Mouse (Mus musculus): Measurements from ENCODE around the gene St6galnac3. TPM values are rescaled to one million over a fixed set of nuclear protein-coding genes. Genes with fewer than 3 reads are reported as not detected.

St6galnac3 gene
- polyA plus RNA-seq, 1 experiment from 2014 or later = 23.2 TPM

DNA sequence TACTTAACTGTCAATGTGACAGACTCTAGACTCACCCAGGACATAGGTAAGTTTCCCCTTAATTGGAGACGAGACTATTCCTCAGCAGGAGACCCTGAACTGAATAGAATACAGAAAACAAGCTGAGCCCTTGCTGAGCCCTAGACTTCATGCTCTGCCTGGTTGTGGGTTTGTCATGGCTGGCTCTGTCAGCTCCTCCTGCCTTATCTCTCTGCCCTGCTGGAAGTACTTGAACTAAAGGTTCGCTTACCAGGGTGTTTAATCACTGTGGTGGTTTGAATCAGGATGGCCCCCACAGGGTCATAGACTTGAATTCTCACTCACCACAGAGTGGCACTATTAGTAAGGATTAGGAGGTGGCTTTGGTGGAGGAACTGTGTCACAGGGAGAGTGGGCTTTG lies 125.8 kb downstream of the St6galnac3 start:
- no peak overlapping the region for H3K4me3 ChIP-seq (ENCODE audit: low read length)
- H3K36me3 ChIP-seq (ENCODE audit: control insufficient read depth, insufficient read depth, low read length) = no peaks in the 10 kb centered on the region
- no peaks in the 10 kb centered on the region for H3K27me3 ChIP-seq (replicated peaks; ENCODE audit: control insufficient read depth, insufficient read depth, low read length)
- H3K27ac ChIP-seq (ENCODE audit: low read depth, low read length) = no peak overlapping the region
- H3K4me2 ChIP-seq (ENCODE audit: low read length) = no peak overlapping the region
- 56% methylated on average over 2 of the region's 2 CpGs for WGBS
- no peak overlapping the region for H3K9ac ChIP-seq (ENCODE audit: low read depth, low read length)
- H3K9me3 ChIP-seq (ENCODE audit: control insufficient read depth, low read length) = no peaks in the 10 kb centered on the region
- H3K4me1 ChIP-seq (ENCODE audit: control insufficient read depth, insufficient read depth, low read depth, low read length) = no peaks in the 10 kb centered on the region; the same call in 1 of the 2 replicates
- ATAC-seq = no peak

DNA sequence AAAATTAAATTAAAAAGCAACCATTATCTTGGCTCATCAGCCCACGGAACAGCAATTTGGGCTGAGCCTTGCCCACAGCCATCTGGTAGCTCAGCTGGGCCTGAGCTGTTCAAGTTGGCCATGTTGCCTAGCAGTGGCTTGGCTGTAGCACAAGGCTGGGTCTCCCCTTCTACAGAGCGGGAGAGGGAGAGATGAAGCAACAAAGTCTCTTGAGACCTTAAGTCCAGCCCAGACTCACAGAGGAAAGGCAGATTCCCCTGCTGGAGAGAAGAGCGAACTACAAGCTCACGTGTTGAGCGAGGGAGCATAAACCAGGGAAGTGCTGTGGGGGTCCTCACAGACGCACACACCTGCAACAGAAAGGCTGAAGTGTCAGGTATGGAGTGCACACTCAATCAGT lies 126.3 kb downstream of the St6galnac3 start:
- Histone ChIP-seq H3K4me2 (ENCODE audit: low read length) (no peak overlapping the region), H3K27me3 (replicated peaks; ENCODE audit: control insufficient read depth, insufficient read depth, low read length) (no peaks in the 10 kb centered on the region), H3K9me3 (ENCODE audit: control insufficient read depth, low read length) (no peaks in the 10 kb centered on the region), H3K27ac (ENCODE audit: low read depth, low read length) (no peak overlapping the region), H3K4me1 (ENCODE audit: control insufficient read depth, insufficient read depth, low read depth, low read length) (no peaks in the 10 kb centered on the region; the same call in 1 of the 2 replicates), H3K9ac (ENCODE audit: low read depth, low read length) (no peak overlapping the region), H3K4me3 (ENCODE audit: low read length) (no peak overlapping the region), H3K36me3 (ENCODE audit: control insufficient read depth, insufficient read depth, low read length) (no peaks in the 10 kb centered on the region)
- peak; percentile 75 for ATAC-seq
- WGBS = 85% methylated on average over 6 of the region's 6 CpGs

DNA sequence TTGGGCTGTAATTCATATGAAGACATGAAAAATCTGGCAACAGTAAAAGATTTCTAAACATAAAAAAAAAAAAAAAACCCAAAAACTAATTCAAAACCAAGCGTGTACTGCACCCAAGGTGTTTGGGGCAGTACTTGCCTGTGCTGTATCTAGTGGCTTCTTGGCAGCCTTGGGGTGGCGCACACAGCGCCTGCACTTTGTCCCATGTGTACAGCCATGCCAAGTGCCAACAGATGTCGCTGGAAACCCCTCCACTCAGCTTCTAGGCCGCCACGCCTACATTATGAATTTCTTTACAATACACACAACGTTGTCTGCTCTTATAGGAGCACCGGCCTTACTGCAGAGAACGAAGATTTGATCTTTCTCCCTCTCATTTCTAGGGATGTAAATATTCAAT lies 130.4 kb downstream of the St6galnac3 start:
- ATAC-seq = no peak
- Histone ChIP-seq H3K27ac (ENCODE audit: low read depth, low read length) (no peak overlapping the region), H3K9ac (ENCODE audit: low read depth, low read length) (no peak overlapping the region), H3K4me1 (ENCODE audit: control insufficient read depth, insufficient read depth, low read depth, low read length) (no peaks in the 10 kb centered on the region; the same call in 1 of the 2 replicates), H3K4me3 (ENCODE audit: low read length) (no peak overlapping the region), H3K4me2 (ENCODE audit: low read length) (no peak overlapping the region), H3K36me3 (ENCODE audit: control insufficient read depth, insufficient read depth, low read length) (no peaks in the 10 kb centered on the region), H3K9me3 (ENCODE audit: control insufficient read depth, low read length) (no peaks in the 10 kb centered on the region), H3K27me3 (replicated peaks; ENCODE audit: control insufficient read depth, insufficient read depth, low read length) (no peaks in the 10 kb centered on the region)
- WGBS = 61% methylated on average over 9 of the region's 9 CpGs

DNA sequence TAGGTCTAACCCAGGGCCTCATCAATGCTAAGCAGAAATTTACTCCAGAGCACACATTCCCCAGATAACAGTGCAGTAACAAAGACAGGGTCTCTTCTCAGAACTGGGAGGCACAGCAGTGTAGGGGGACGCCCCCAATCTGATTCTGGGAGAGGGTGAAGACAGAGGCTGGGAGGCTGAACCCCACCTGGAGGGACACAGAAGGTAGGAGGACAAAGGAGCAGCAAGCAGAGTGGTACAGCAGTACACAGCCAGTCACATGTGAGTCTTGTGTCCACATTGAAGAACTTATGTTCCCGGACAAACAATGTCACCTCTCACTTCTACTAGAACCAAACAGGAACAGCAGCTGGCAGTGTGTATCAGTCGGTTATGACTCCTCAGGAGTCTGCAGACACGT lies 131.0 kb downstream of the St6galnac3 start:
- WGBS = 76% methylated on average over 4 of the region's 4 CpGs

DNA sequence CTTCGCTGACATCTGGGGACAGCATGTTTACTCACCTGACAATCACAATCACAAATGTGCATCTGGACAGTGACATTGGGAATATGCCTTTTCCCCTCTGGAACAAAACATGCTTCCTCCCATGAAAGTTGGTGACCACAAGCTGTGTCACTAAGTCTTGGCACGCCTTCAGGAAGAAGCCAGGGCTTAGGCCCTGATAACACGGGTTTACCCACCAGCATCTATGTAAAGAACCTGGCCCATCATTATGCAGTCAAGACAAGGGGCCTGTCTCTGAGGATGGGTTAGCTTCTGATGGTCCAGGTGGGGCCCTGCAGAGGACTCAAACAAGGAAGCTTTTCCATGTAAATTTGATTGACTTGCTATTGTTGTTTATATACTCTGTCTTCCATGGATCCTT lies 131.9 kb downstream of the St6galnac3 start:
- H3K27ac ChIP-seq (ENCODE audit: low read depth, low read length) = no peak overlapping the region
- ATAC-seq = no peak
- no peak overlapping the region for H3K4me3 ChIP-seq (ENCODE audit: low read length)
- H3K27me3 ChIP-seq (replicated peaks; ENCODE audit: control insufficient read depth, insufficient read depth, low read length) = no peaks in the 10 kb centered on the region
- WGBS = 72% methylated on average over 3 of the region's 3 CpGs
- H3K9me3 ChIP-seq (ENCODE audit: control insufficient read depth, low read length) = no peaks in the 10 kb centered on the region
- H3K4me2 ChIP-seq (ENCODE audit: low read length) = no peak overlapping the region
- H3K9ac ChIP-seq (ENCODE audit: low read depth, low read length) = no peak overlapping the region
- no peaks in the 10 kb centered on the region for H3K36me3 ChIP-seq (ENCODE audit: control insufficient read depth, insufficient read depth, low read length)
- no peaks in the 10 kb centered on the region; the same call in 1 of the 2 replicates for H3K4me1 ChIP-seq (ENCODE audit: control insufficient read depth, insufficient read depth, low read depth, low read length)

More for the DNA sequence above, 131.0 kb downstream of the St6galnac3 start:
- H3K4me3 ChIP-seq (ENCODE audit: low read length) = no peak overlapping the region
- H3K4me2 ChIP-seq (ENCODE audit: low read length) = no peak overlapping the region
- H3K27ac ChIP-seq (ENCODE audit: low read depth, low read length) = no peak overlapping the region
- H3K4me1 ChIP-seq (ENCODE audit: control insufficient read depth, insufficient read depth, low read depth, low read length) = no peaks in the 10 kb centered on the region; the same call in 1 of the 2 replicates
- H3K27me3 ChIP-seq (replicated peaks; ENCODE audit: control insufficient read depth, insufficient read depth, low read length) = no peaks in the 10 kb centered on the region
- ATAC-seq = no peak
- H3K9me3 ChIP-seq (ENCODE audit: control insufficient read depth, low read length) = no peaks in the 10 kb centered on the region
- H3K36me3 ChIP-seq (ENCODE audit: control insufficient read depth, insufficient read depth, low read length) = no peaks in the 10 kb centered on the region
- no peak overlapping the region for H3K9ac ChIP-seq (ENCODE audit: low read depth, low read length)

DNA sequence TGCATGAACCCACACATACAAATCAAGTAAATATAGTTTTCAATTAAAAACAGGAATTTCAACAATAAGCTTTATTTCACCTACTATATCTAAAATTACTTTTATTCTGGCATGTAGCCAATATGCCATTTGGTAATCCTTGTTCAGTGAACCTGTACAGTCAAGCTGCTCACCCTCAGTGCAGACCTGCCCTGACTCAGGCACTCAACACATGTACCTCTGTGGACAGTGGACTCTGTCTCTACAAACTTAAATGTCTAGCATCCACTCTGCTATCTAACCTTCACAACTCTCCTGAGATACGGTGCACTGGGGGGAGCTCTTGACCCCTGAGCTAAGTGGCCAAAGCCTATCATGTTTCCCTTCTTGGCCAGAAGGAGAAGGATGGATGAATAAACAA lies 137.4 kb downstream of the St6galnac3 start:
- ATAC-seq = no peak
- Histone ChIP-seq H3K36me3 (ENCODE audit: control insufficient read depth, insufficient read depth, low read length) (no peaks in the 10 kb centered on the region), H3K4me2 (ENCODE audit: low read length) (no peak overlapping the region), H3K9me3 (ENCODE audit: control insufficient read depth, low read length) (no peaks in the 10 kb centered on the region), H3K4me3 (ENCODE audit: low read length) (no peak overlapping the region), H3K4me1 (ENCODE audit: control insufficient read depth, insufficient read depth, low read depth, low read length) (no peaks in the 10 kb centered on the region), H3K9ac (ENCODE audit: low read depth, low read length) (no peak overlapping the region), H3K27ac (ENCODE audit: low read depth, low read length) (no peak overlapping the region), H3K27me3 (replicated peaks; ENCODE audit: control insufficient read depth, insufficient read depth, low read length) (no peaks in the 10 kb centered on the region)
- 84% methylated on average over 1 of the region's 1 CpGs for WGBS

DNA sequence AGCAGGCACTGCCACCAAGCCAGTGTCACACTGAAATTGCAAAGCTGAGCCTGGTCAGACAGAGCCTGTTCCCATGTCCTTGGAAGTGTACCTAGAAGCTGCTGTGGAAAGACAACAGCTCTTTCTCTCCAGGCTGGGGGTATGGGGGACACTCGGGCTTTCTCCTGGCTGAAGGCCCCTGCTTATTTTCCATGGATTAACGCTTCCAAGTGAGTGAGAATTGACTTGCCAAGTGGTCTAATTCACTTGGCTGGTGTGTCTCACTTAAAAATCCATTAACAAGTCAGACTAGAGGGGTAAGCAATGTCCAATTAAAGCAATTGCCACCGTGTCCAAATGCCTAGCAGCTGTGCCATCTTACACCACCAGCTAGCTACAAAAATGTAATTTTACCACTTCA lies 140.1 kb downstream of the St6galnac3 start:
- Histone ChIP-seq H3K9ac (ENCODE audit: low read depth, low read length) (no peak overlapping the region), H3K27ac (ENCODE audit: low read depth, low read length) (no peak overlapping the region), H3K4me1 (ENCODE audit: control insufficient read depth, insufficient read depth, low read depth, low read length) (no peaks in the 10 kb centered on the region; the same call in 1 of the 2 replicates), H3K4me3 (ENCODE audit: low read length) (no peak overlapping the region), H3K9me3 (ENCODE audit: control insufficient read depth, low read length) (no peaks in the 10 kb centered on the region), H3K27me3 (replicated peaks; ENCODE audit: control insufficient read depth, insufficient read depth, low read length) (no peaks in the 10 kb centered on the region), H3K4me2 (ENCODE audit: low read length) (no peak overlapping the region), H3K36me3 (ENCODE audit: control insufficient read depth, insufficient read depth, low read length) (no peaks in the 10 kb centered on the region)
- ATAC-seq = peak; percentile 73
- WGBS = 43% methylated on average over 3 of the region's 3 CpGs

DNA sequence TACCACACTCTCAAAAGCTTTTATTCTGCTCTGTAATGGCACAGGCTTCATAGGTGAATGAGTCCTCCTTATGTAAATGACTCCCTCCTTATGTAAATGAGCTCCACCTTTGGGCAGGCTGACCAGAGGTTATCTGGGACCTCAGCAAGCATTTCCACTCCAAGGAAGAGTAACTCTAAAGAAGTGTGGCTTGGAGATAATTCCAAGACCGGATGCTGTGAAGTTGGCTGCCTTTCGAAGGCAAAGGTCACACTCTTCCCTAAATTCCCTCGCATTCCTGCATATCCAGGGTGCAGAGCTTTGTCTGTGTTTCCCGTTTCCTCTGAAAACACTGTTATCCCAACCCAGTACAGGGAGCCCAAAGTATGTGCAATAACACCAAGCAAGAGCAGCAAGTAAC lies 142.9 kb downstream of the St6galnac3 start:
- no peak overlapping the region for H3K4me2 ChIP-seq (ENCODE audit: low read length)
- no peaks in the 10 kb centered on the region; the same call in 1 of the 2 replicates for H3K4me1 ChIP-seq (ENCODE audit: control insufficient read depth, insufficient read depth, low read depth, low read length)
- no peaks in the 10 kb centered on the region for H3K27me3 ChIP-seq (replicated peaks; ENCODE audit: control insufficient read depth, insufficient read depth, low read length)
- no peak for ATAC-seq
- H3K9ac ChIP-seq (ENCODE audit: low read depth, low read length) = no peak overlapping the region
- WGBS = 64% methylated on average over 4 of the region's 4 CpGs
- H3K36me3 ChIP-seq (ENCODE audit: control insufficient read depth, insufficient read depth, low read length) = no peaks in the 10 kb centered on the region
- H3K9me3 ChIP-seq (ENCODE audit: control insufficient read depth, low read length) = no peaks in the 10 kb centered on the region
- H3K27ac ChIP-seq (ENCODE audit: low read depth, low read length) = no peak overlapping the region
- no peak overlapping the region for H3K4me3 ChIP-seq (ENCODE audit: low read length)

DNA sequence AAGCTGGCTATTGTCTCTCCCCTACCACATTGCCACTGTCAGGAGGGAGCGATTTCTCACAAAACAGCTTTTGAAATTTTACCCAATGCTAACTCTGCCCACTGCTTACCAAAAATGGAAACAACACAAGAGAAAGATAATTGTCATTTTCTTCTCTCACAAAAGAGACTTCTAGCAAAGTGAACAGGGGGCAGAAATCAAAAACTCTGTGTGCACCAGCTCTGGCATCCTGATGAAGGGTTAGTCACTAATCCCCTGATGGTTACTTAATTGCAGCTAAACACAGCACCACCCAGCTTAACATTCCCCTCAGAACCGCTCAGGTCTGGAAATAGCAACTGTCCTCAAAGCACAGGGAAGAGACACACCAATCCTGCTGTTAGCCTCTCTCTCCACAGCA lies 144.3 kb downstream of the St6galnac3 start:
- Histone ChIP-seq H3K36me3 (ENCODE audit: control insufficient read depth, insufficient read depth, low read length) (no peaks in the 10 kb centered on the region), H3K4me3 (ENCODE audit: low read length) (no peak overlapping the region), H3K9me3 (ENCODE audit: control insufficient read depth, low read length) (no peaks in the 10 kb centered on the region), H3K4me1 (ENCODE audit: control insufficient read depth, insufficient read depth, low read depth, low read length) (no peaks in the 10 kb centered on the region; the same call in 1 of the 2 replicates), H3K9ac (ENCODE audit: low read depth, low read length) (no peak overlapping the region), H3K27ac (ENCODE audit: low read depth, low read length) (no peak overlapping the region), H3K27me3 (replicated peaks; ENCODE audit: control insufficient read depth, insufficient read depth, low read length) (no peaks in the 10 kb centered on the region), H3K4me2 (ENCODE audit: low read length) (no peak overlapping the region)
- no peak for ATAC-seq
- WGBS = 57% methylated on average over 2 of the region's 2 CpGs

DNA sequence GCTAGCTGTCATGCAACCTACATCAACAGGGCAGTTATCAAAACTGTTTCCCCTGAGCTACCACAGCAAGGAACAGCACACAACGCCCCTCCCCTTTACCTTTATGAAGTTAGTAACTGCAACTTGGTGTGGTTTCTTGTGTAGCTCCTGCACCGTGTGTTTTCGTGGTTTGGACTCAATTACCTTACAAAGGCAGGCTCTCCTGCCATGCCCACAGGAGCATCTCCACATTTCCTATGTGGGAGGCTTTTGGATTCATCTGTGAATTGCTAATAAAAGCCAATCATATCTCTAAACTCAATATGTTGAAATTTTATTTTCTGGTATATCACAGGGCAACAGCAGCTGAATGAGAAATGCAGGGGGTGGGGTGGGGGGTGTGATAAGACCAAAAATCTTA lies 144.8 kb downstream of the St6galnac3 start:
- H3K27ac ChIP-seq (ENCODE audit: low read depth, low read length) = no peak overlapping the region
- H3K9me3 ChIP-seq (ENCODE audit: control insufficient read depth, low read length) = no peaks in the 10 kb centered on the region
- no peak overlapping the region for H3K4me3 ChIP-seq (ENCODE audit: low read length)
- H3K4me1 ChIP-seq (ENCODE audit: control insufficient read depth, insufficient read depth, low read depth, low read length) = no peaks in the 10 kb centered on the region; the same call in 1 of the 2 replicates
- 80% methylated on average over 3 of the region's 3 CpGs for WGBS
- H3K36me3 ChIP-seq (ENCODE audit: control insufficient read depth, insufficient read depth, low read length) = no peaks in the 10 kb centered on the region
- no peaks in the 10 kb centered on the region for H3K27me3 ChIP-seq (replicated peaks; ENCODE audit: control insufficient read depth, insufficient read depth, low read length)
- no peak for ATAC-seq
- no peak overlapping the region for H3K9ac ChIP-seq (ENCODE audit: low read depth, low read length)
- no peak overlapping the region for H3K4me2 ChIP-seq (ENCODE audit: low read length)

Measured in hindbrain, embryonic 16.5 days (tissue).